Mouse (Mus musculus): ENCODE measurements around the gene Zbtb16.

The Zbtb16 gene

DNA sequence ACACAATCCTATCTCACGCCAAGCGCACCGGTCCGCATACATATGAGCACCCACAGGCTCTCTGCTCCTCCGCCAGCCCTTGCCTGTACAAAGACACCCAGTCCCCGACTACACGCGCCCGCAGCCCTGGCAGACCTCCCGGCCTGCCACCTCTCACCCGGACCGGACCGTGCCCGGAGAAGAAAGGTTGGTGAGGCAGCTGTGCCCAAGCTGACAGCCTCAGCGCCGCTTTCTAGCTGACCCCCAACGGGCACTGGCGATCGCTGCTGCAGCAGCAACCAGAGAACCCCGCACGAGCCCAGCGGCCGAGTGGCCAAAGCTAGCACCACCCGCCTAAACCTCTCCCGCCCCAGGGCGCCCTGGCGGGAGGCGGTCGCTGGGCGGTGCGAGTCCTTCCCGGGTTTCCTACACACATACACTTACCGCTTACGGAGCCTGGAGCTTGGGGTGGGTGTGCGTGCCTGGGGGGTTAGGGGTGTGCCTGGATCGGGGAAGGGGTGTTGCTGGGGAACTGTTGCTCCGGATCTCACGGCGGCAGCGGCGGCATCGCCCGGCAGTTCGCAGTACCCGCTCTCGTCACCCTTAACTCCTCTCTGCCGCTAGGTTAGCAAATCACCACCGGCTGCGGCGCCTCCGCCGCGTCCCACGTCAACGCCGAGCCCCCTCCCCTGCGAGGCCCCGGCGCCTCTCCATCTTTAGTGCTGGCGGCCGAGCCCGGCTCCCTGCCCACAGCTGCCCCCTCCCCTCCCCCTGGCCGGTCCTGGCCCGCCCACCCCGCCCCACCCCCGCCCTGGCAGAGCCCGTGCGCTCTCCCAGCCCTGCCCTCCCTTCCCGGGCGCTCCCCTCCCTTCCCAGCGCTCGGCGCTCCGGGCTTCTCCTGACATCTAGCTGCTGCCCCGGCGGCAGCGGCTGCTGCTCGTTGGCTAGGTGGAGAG lies at the start of gene Zbtb16:
TSS of gene Zbtb16 (minus strand) at position 592 of the 935 bp plus-strand sequence.
- peak; percentile 84 for DNase-seq (ENCODE audit: low spot score)

DNA sequence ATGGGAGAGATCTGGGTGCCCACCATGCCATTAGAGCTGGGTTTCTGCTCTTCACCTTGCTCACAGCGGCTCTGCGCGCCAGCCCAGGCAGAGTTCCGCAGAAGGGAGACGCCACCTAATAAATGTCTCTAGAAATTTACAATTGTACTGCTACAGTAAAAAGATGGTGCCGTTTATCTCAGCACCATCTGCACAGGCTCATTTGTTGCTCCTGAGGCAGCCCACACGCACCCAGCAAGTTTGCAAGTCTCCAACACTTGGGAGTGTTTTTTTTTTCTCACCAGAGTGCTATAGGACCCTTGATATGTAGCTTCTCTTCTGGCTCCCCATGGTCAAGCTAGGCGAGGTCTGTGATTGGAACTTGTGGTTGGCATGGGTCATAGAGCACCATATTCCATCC lies 36.9 kb upstream of the Zbtb16 start:
- DNase-seq (ENCODE audit: low spot score): no peak

DNA sequence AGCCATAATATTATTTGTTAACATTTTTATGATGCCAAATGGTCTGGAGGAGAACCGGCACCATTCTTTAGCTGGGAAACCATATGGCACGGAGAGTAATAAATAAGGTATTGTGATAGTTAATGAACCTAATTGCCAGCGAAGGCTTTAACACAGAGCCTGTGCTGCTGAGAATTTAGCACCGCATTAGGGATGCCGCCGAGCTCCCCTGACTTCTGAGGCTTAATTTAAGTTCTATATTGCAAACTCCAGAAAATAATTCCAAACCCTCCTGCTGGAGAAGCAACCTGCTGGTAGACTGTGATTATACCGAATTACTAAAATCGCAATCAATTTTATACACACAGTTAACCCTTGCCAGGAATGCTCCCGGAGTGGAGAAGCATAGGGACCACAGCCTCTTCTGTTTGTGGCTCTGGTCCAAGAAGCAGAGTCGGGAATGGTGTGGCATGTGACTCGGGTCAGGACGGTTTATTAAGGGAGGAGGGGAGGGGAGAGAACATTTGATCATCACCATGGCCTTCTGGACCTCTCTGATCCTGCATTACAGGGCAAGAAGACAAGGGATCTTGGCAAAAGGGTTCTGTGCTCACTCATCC lies 30.6 kb upstream of the Zbtb16 start:
- no peak for DNase-seq (ENCODE audit: low spot score)

DNA sequence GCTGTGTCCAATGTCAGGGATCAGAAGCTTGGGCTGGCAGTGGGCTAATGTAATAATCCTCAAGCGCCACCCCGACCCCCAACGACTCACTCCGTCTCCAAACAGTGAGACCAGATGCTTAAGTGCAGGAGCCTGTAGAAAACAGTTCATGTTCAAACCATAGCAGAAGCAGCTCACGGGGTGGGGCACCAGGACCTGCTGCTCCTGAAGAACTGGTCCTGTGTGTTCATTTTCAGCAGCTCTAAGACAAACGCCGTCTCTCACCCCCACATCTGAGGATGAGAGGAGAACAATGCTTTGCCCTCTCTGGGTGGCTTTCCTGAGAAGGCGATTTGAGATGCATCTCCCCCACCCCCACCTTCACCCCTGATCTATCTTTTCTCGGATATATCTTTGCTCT lies 29.2 kb upstream of the Zbtb16 start:
- no peak for DNase-seq (ENCODE audit: low spot score)

DNA sequence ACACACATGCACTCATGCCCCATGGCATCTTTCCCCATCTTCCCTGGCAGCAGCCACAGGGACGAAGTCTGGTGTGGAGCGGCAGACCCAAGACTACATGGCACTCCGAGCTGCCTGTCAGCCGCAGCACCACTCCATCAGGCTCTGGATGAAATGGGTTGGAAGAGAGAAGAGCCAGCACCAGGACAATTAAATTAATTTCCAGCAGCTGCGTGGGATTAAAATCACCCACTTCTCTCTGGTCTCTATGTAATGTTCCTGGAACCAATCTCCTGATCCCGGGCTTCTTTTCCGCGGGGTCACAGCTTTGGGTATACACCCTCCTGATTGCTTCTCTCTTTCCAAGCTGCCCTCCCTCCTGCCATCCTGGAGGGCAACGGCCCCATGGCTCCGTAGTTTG lies 25.5 kb upstream of the Zbtb16 start:
- DNase-seq (ENCODE audit: low spot score): no peak

DNA sequence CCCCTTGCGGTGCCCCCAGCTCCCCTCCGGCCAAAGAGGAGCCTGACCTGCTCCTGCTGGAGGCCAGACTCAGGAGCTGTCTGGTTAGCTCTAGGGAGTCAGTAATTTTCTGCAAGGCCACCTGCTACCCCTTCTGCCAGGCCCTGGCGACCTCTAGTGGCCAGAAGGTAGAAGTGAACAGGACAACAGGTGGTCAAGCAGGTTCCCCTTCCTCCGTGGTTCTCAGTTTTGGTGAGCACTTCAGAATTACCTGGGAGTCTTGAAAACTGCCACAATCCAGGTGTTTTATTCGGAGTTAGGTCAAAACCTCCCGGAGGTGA lies 24.5 kb upstream of the Zbtb16 start:
- DNase-seq (ENCODE audit: low spot score): peak; percentile 68

DNA sequence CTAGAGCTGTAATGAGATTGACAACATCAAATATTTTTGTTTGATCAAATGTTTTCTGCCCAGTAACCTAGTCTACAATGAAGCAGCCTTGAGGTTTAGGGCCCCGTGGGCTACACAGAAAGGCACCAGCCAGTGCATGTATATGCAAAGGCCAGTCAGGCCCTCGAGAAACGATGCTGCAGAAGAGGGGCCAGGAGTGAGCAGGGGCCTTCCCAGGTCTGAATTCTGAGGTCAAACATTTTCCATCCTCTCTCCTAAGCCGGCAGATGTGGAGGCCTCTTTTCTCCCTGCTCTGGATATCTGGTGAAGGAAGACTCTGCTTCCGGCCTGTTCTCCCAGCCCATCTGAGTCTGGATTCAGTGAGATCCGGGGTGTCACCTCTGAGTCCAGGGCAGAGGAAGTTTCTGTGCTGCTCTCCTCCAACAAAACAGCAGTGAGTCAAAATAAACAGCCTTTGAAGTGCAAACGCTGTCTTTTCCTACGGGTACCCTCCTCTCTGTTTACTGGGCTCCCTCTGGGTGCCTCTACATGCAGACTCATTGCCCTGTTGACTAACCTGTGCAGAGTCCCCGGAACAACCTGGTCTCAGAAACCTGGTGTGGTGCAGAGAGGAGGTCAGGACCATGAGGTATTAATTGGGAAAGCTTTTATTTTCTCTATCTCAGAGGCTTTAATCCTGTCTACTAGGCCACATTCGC lies 24.0 kb upstream of the Zbtb16 start:
- DNase-seq (ENCODE audit: low spot score): no peak

DNA sequence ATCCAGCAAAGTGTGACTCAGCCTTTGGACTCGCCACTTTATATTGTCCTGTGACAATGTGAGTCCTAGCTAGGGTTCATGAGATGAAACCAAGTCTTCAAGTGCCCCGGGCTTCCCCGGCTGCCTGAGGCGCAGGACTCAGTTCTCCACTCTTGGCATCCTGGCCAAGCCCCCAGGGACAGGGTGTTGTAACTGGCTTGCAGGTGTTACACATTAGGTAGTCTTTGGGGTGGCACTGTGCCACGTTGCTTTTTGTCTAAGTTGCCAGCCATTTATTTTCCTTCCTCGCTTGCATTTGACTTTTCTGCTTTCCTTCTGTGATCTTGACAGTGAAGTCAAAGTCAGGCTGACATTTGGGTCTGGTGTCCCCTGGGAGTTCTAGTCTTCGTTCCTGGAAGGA lies 21.9 kb upstream of the Zbtb16 start:
- no peak for DNase-seq (ENCODE audit: low spot score)

DNA sequence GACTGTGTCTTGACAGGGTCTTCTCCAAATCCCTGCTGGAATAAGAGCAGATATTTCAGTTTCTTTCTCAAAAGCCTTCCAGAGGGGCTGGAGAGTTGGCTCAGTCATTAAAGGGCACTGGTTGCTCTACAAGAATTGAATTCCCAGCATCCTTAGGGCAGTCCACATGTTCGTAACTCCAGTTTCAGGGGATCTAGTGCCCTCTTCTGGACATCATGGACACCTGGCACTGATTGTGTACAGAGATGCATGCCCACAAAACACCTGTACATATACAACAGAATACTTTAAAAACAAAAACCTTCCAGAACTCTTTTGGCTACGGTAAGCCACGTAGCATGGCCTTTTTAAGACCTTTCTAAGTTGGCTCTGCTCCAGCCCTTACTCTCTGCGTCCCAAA lies 20.2 kb upstream of the Zbtb16 start:
- DNase-seq (ENCODE audit: low spot score): no peak

DNA sequence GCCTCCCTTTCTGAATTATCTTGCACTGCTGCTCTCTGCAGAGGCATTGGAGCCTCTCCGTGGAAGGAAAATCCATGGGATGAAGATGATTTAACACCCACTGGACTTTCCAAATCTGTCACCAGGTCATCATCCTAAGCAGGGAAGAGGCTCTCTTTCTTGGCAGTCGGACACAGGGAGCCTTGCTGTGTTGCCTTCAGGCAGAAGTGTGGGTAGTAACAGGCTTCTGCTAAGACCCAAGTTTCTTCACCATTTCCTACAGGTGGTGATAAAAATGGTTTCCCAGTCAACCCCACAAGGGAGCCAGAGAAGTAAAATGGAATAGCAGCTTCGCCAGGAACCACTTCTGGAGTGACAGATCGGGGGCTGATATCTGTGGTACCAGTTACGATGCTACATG lies 13.5 kb upstream of the Zbtb16 start:
- no peak for DNase-seq (ENCODE audit: low spot score)

DNA sequence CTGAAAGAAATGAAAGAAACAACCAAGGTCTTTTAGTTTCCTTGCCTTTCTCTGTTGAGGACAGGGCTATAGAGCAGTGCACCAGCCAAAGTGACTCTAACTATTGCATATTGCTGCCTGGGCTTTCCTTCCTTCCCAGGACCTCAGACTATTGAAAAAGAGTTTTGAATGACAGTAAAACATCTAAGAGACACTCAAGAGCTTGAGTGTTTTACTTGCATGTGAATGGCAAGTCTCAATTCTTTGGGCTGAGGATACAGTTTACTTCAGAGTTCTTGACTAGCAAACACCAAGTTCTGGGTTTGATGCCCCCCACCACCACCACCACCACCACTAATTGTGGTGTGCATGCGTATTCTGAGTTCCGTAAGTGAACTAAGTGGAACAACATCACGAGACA lies 3.5 kb upstream of the Zbtb16 start:
- DNase-seq (ENCODE audit: low spot score): no peak

DNA sequence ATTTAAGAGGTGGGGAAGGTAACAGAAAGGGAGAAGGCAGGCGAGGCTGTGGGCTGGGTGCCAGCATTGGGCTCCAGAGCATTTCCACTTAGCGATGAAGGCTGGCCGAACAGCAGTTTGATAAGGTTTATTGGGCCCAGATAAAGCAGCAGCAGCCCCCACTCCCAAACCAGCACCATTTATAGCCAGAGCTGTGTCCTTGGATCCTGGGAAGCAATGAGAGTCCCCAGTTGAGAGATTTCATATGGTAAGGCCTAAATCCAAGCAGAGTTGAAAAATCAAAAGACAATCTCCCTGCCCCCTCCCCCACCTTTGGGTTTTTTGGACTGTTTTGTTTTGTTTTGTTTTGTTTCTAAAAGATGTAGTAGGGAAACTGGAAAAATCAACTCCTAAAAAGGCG lies 2.3 kb upstream of the Zbtb16 start:
- DNase-seq (ENCODE audit: low spot score): no peak

DNA sequence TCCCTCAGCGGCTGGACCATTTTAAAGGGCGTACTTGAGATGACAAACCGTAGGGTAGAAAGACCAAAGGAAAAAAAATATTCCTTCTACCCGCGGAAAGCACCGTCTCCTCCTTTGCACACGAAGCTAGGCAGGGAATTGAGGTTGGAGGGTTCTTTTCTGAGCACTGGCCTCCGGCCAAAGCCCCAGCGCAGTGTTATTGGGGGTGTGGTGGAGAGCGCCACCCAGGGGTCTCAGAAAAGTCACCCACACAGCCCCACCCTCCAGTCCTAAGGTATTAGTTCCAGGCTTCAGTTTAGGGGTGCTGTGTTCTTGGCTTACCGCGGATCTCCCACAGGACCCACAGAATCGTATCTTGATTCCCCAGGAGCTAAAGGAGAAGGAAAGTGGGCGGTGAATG lies 1.2 kb upstream of the Zbtb16 start:
- DNase-seq (ENCODE audit: low spot score): peak; percentile 33

DNA sequence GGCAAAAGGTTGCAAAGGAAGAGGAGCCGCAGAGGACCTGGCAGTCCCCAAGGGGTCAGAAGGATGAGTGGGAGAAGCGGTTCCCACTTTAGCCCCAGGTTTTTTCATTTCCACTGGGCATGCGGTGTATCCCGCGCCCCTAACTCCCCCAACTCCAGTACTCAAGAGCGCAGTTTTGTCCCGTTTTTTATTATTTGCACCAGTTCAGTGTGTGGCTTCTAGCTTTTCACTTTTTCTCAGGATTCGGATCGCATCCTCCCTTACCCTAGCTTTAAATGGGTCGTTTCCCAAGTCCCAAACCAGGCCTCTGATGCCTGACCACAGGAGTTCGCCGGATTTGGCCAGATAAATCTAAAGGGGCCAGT lies 526 bp upstream of the Zbtb16 start:
- DNase-seq (ENCODE audit: low spot score): no peak

DNA sequence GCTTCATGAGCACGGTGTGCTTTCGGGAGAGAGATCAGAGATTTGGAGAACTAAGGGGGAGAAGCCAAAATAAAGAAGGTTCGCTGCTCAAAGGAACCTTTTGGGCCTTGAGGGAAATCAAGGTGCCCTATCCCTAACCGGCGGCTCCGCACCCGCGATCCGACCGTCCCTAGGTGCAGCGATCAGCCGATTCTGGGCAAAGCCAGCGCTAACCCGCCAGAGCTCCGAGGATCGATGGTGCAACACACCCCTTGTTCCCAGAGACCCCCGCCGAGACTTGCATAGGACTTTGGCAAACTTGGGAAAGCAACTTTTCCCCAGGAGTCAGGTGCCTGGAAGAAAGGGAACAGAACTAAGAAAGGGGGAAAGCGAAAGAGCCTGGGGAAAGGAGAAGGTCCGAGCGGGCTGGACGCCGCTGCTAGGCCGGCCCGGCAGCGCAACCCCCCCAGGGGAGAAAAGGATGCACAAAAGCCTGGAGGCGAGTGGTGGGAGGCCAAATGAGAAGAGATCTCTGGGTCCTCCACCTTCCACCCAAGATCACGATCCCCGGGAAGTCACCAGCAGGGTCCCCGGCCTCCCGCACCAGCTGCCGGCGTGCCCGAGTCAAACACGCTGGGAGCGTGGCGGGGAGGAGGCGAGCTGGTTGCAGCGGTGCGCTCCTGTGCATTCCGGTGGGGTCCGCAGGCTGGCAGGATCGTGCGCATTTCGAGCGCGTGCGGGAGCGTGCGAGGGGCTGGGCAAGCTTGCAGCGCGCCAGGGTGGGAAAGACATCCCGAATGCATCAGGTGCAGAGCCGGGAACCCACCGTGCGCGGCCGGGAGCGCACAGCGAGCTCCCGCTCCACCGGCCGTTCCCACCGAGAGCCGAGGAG lies 1.2 kb downstream of the Zbtb16 start:
- DNase-seq (ENCODE audit: low spot score): peak; percentile 47

DNA sequence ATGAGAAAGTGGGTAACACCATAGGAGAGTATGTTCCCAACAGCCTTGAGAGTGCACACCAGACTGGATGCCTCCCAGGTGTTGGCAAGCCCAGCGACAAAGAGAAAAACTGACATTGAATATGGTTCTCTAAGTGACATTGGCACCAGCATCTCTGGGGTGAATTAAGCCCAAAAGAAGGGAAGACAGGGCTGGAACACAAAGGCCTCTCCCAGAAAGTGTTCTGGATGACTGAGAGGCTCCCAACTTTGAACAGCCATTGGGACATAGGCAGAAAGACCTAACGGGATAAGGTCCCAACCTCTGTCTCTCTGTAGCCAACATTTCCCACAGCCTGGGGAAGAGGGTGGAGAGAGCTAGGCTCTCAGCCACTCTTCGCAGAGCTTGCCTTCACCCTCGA lies 2.0 kb downstream of the Zbtb16 start:
- DNase-seq (ENCODE audit: low spot score): no peak

DNA sequence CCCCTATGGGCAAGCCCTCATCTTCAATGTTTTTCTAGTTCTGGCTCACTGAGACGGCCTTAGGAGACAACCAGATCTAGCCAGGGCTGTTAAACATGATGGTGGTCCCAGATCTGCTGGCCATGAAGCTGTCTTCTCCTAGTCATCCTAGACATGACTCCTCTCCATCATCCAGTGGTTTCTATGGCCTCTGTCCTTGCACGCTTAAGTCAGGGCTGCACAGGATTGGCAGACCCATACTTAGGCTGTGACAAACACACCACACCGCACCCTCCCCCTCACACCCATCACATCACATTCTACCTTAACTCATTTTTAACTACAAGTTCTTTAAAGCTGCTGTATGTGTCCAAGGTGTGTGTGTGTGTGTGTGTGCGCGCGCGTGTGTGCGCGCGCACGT lies 2.5 kb downstream of the Zbtb16 start:
- no peak for DNase-seq (ENCODE audit: low spot score)

DNA sequence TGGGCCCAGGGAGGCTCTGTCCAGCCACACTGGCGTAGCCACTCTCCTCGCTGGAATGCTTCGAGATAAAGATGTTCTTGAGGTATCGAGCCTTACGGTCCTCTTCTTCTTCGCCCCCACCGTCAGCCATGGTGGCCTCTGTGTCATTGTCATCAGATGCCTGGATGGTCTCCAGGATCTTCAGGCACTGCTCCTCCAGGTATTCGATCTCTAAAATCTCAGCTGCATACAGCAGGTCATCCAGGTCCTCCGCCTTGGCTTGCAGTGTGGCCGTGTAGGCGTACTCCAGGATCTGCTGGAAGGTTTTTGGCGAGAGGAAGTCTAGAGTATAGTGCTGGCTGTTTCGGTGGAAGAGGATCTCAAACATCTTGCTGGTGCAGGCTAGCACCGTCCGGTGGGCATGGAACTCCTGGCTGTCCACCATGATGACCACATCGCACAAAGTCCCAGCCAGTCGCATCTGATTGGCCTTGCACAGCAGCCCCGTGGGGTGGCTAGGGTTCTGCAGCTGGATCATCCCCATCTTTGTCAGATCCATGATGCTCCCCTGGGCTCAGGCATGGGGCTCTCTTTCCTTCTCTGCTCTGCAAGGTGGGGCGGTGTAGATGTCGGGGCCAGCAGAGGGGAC lies 3.4 kb downstream of the Zbtb16 start:
- DNase-seq (ENCODE audit: low spot score): no peak

DNA sequence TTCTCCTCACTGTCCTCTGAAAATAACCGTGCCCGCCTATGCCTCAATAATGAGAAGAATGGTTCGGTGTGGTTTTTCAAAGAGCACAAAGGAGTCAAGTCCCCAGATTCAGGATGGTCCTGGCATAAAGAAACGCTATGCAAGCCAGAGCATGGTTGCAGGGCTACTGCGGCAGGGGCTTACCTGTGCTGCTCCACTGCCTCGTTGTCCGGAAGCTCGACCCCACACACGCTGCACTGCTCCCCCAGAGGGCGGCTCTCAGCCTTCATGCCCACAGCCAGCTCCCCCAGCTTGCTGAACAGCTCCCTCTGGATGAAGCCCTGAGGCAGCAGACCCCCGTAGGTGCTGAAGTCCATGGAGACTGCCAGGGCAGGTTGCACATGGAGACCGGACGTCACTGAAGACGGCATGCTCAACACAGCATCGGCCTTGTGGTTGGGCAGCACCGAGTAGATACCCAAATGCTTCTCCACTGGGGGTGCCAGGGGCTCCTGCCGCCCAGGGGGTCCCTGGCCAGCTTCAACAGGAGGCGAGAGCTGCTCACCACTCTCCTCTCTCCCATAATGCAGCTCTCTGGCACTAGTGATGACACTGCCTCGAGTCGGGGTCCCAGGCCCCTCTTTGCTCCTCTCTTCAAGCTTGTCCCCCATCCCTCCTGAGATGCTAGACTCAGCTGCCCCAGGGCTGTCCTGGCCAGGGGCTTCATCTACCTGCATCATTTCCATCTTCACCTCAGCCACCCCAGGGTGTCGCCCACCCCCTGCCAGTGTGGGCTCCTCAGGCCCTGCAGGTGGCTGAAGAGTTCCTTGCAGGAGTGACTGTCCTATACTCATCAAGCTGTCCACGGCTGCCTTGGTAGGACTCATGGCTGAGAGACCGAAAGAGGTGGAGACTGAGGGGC lies 4.2 kb downstream of the Zbtb16 start:
- no peak for DNase-seq (ENCODE audit: low spot score)

DNA sequence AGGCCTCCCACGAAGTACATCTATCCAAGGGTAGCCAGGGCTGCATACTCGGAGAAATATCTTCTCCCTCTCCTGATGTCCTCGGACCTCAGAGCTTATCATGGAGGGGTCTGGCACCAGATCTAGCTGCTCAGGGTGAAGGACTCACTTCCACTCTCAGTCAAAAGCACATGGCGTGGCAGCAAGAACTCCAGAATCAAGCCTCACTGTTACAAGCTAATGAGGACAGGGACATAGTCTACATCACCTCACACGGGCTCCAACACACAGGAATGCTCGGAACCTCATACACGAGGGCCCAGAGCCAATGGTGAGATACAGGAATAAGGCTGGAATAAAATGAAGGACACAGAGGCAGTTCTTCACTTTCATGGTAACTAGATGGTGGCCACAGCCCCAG lies 7.2 kb downstream of the Zbtb16 start:
- DNase-seq (ENCODE audit: low spot score): no peak

DNA sequence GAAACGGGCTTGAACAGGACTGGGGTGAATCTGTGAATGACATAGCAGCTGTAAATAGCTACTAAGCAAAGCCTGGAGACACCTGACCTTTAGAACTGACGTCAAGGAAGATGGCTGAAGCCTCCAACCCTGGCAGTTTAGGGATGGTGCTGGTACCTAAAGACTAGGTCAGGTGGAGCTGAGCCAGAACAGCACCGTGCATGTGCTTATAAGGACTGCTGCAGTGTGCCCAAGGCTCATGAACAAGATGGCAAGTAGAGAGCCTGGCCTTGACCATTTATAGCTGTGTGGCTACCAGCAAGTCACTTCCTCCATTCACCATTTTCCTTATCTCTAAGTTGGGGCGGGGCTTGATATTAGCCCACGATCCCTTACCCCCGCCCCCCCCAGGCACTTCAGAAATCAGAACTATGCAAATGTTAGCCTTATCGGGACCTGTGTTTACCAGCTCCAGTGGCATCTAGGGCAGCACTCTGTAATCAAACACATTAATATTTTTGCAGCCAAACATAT lies 9.6 kb downstream of the Zbtb16 start:
- no peak for DNase-seq (ENCODE audit: low spot score)
